Mouse (Mus musculus): ENCODE data around the gene Hoxb5.

DNA sequence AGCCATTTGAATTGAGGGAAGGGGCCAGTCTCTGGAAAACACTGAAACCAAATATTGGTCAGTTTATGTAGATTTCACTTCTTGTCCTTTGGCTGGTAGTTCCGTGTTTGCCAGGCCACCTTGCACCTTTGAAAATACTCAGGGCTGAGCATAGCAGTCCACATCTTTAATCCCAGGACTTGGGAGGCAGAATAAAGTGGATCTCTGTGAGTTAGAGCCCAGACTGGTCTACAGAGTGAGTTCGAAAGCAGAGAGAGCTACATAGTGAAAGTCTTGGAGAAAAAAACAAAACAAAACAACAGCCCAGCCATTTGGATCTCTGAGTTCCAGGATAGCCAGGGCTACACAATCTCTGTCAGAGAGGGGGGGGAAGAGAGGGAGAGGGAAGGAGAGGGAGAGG is 46.0 kb upstream of the Hoxb5 start:
- TF ChIP-seq CTCF (IDR thresholded peaks at IDR 0.05) (no peak), POLR2A (IDR thresholded peaks at IDR 0.05; ENCODE audit: insufficient read depth, low read depth, low read length) (no peak), EP300 (IDR thresholded peaks at IDR 0.05; ENCODE audit: insufficient read depth, low read depth, low read length) (no peak)

Measured in heart, adult 2 months (tissue).